Mouse (Mus musculus) ES-Bruce4 (cell line): ENCODE measurements around the gene Apip.

Source experiments
- CTCF ChIP-seq: IDR thresholded peaks from one replicate; pipeline ENCODE4 v1.8.1; 2011; ENCODE audit warnings: low read depth, low read length
- EP300 ChIP-seq: IDR thresholded peaks from 2 replicates; pipeline ENCODE4 v1.6.1; 2011; ENCODE audit warnings: low read depth, low read length; ENCODE audit not compliant: insufficient read depth
- POLR2A ChIP-seq: IDR thresholded peaks from one replicate; pipeline ENCODE4 v1.8.1; 2011; ENCODE audit warnings: low read length; ENCODE audit not compliant: insufficient read depth

GRCm38 (mm10) chr2:103117212-103117611 lies 43.7 kb downstream of the Apip start:
- TF ChIP-seq POLR2A = no peak
- no peak for TF ChIP-seq CTCF
- no peak for TF ChIP-seq EP300
